Mouse (Mus musculus) cortical plate, adult 2 months (tissue): Measurements from ENCODE around the gene Pde10a.

Experiments
- CTCF ChIP-seq: fragments of 200-500 bp; IDR thresholded peaks from 2 replicates; pipeline ENCODE4 v1.5.1; 2011; ENCODE audit warnings: mild to moderate bottlenecking, control low read depth, low read length; ENCODE audit not compliant: insufficient read depth; ENCODE audit errors: extremely low read depth
- POLR2A ChIP-seq: fragments of 200-500 bp; IDR thresholded peaks from 2 replicates; pipeline ENCODE4 v1.6.1; 2011; ENCODE audit warnings: mild to moderate bottlenecking, low read length, control low read depth; ENCODE audit not compliant: insufficient read depth; ENCODE audit errors: extremely low read depth

DNA sequence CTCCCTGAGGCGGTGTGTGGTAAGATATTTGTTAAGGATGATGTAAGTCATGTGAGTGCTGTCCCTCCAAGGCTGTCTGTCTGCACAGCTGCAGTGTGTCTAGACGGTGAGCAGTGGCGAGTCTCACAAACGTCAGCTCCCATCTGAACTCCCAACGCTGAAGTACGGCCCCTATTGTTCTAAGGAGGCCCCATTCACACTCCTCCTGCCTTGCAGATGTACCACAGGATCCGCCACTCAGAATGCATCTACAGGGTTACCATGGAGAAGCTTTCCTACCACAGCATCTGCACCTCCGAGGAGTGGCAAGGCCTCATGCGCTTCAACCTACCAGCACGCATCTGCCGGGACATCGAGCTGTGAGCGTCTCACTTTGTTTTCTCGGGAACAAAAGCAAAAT lies 436.5 kb downstream of the Pde10a start:
- TF ChIP-seq CTCF (no peak), POLR2A (no peak)
